Mouse (Mus musculus): ENCODE results near the gene Nin. TPM values are rescaled to one million over a fixed set of nuclear protein-coding genes. Genes with fewer than 3 reads are reported as not detected.

Gene Nin
- total and polyA plus RNA-seq, 2 experiments: 1.1 to 2.1 TPM

- H3K36me3 ChIP-seq (ENCODE audit: control insufficient read depth, insufficient read depth, low read length): no peaks in the 10 kb centered on the region
- H3K4me3 ChIP-seq (ENCODE audit: insufficient read depth, low read depth, low read length): no peak overlapping the region
- H3K4me1 ChIP-seq (ENCODE audit: control insufficient read depth, insufficient read depth, low read length): no peaks in the 10 kb centered on the region
- H3K27ac ChIP-seq (replicated peaks; ENCODE audit: insufficient read depth, low read depth, low read length): no peak overlapping the region
- WGBS: 84% methylated on average over 20 of the region's 20 CpGs
- no peak overlapping the region for H3K9ac ChIP-seq (ENCODE audit: low read depth, low read length)
- DNase-seq (ENCODE audit: extremely low read depth, low read depth, low spot score): no peak
- H3K27me3 ChIP-seq (ENCODE audit: control insufficient read depth, insufficient read depth, low read length): no peaks in the 10 kb centered on the region
- TF ChIP-seq CTCF (IDR thresholded peaks at IDR 0.05; ENCODE audit: low read depth, low read length) (no peak), POLR2A (IDR thresholded peaks at IDR 0.05; ENCODE audit: extremely low read depth, insufficient read depth, low read length) (no peak)
- H3K79me2 ChIP-seq (ENCODE audit: control insufficient read depth, insufficient read depth, low read length): no peaks in the 10 kb centered on the region
These were observed 21.2 kb upstream of the Nin start for GRCm38 (mm10) chr12:70134627-70135235.

- Histone ChIP-seq H3K4me3 (ENCODE audit: insufficient read depth, low read depth, low read length) (no peak overlapping the region), H3K9ac (ENCODE audit: low read depth, low read length) (no peak overlapping the region), H3K4me1 (ENCODE audit: control insufficient read depth, insufficient read depth, low read length) (no peaks in the 10 kb centered on the region; the same call in 1 of the 2 replicates), H3K36me3 (ENCODE audit: control insufficient read depth, insufficient read depth, low read length) (no peaks in the 10 kb centered on the region), H3K27me3 (ENCODE audit: control insufficient read depth, insufficient read depth, low read length) (no peaks in the 10 kb centered on the region), H3K27ac (replicated peaks; ENCODE audit: insufficient read depth, low read depth, low read length) (no peak overlapping the region), H3K79me2 (ENCODE audit: control insufficient read depth, insufficient read depth, low read length) (no peaks in the 10 kb centered on the region)
- no peak for DNase-seq (ENCODE audit: extremely low read depth, low read depth, low spot score)
- WGBS: 69% methylated on average over 20 of the region's 20 CpGs
- TF ChIP-seq POLR2A (IDR thresholded peaks at IDR 0.05; ENCODE audit: extremely low read depth, insufficient read depth, low read length) (no peak), CTCF (IDR thresholded peaks at IDR 0.05; ENCODE audit: low read depth, low read length) (no peak)
These were observed 17.6 kb upstream of the Nin start for GRCm38 (mm10) chr12:70131042-70131675.

DNA sequence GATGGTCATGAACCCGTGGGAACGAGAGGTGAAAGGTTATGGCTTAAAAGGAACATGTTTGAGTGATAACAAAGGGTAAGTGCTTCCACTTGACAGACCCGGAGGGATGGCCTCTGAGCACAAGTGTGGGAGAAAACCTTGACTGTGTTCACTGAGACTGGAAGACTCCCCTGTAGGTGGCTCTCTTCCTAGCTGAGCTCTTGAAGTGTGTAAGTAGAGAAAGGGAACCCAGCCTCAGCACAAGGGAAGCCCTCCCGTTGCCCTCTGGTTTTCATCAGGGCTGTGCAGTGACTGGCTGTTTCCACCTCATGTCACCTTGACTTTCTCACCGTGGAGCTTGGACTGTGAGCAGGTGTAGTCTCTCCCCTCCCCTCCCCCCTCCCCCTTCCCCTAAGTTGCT lies 15.6 kb upstream of the Nin start:
- TF ChIP-seq POLR2A (IDR thresholded peaks at IDR 0.05; ENCODE audit: extremely low read depth, insufficient read depth, low read length): no peak
- no peak for TF ChIP-seq CTCF (IDR thresholded peaks at IDR 0.05; ENCODE audit: low read depth, low read length)
- Histone ChIP-seq H3K27ac (replicated peaks; ENCODE audit: insufficient read depth, low read depth, low read length) (no peak overlapping the region), H3K79me2 (ENCODE audit: control insufficient read depth, insufficient read depth, low read length) (no peaks in the 10 kb centered on the region), H3K36me3 (ENCODE audit: control insufficient read depth, insufficient read depth, low read length) (no peaks in the 10 kb centered on the region), H3K9ac (ENCODE audit: low read depth, low read length) (no peak overlapping the region), H3K4me3 (ENCODE audit: insufficient read depth, low read depth, low read length) (no peak overlapping the region), H3K4me1 (ENCODE audit: control insufficient read depth, insufficient read depth, low read length) (no peaks in the 10 kb centered on the region; the same call in 1 of the 2 replicates), H3K27me3 (ENCODE audit: control insufficient read depth, insufficient read depth, low read length) (peaks cover 4% of the 10 kb centered on the region; the same call in 1 of the 2 replicates)
- 40% methylated on average over 5 of the region's 5 CpGs for WGBS
- DNase-seq (ENCODE audit: extremely low read depth, low read depth, low spot score): no peak

GRCm38 (mm10) chr12:70126626-70127025 lies 13.1 kb upstream of the Nin start:
- H3K4me3 ChIP-seq (ENCODE audit: insufficient read depth, low read depth, low read length): no peak overlapping the region
- no peak overlapping the region for H3K9ac ChIP-seq (ENCODE audit: low read depth, low read length)
- H3K27me3 ChIP-seq (ENCODE audit: control insufficient read depth, insufficient read depth, low read length): peaks cover 4% of the 10 kb centered on the region; the same call in 1 of the 2 replicates
- DNase-seq (ENCODE audit: extremely low read depth, low read depth, low spot score): no peak
- no peak for TF ChIP-seq POLR2A (IDR thresholded peaks at IDR 0.05; ENCODE audit: extremely low read depth, insufficient read depth, low read length)
- TF ChIP-seq CTCF (IDR thresholded peaks at IDR 0.05; ENCODE audit: low read depth, low read length): no peak
- no peaks in the 10 kb centered on the region for H3K79me2 ChIP-seq (ENCODE audit: control insufficient read depth, insufficient read depth, low read length)
- H3K36me3 ChIP-seq (ENCODE audit: control insufficient read depth, insufficient read depth, low read length): no peaks in the 10 kb centered on the region
- 67% methylated on average over 4 of the region's 4 CpGs for WGBS
- H3K27ac ChIP-seq (replicated peaks; ENCODE audit: insufficient read depth, low read depth, low read length): no peak overlapping the region
- H3K4me1 ChIP-seq (ENCODE audit: control insufficient read depth, insufficient read depth, low read length): no peaks in the 10 kb centered on the region; the same call in 1 of the 2 replicates

DNA sequence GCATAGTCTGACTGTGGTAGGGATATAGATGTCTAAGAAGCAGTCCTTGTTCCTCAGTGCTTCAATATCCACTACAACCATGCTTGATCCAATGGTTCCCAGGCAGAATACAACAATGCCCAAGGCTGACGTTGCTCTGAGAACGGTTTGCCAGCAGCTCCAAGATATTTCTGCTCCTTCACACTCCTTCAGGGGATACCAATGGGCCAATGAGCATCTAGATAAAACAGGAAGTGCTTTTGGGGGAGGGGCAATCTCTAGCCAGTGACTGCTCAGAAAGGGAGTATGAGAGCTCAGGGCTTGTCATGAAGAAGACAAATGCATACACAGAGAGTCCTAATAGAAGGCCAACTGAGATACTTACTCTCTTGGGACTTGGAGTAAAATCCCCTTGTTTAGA lies 6.0 kb upstream of the Nin start:
- H3K4me3 ChIP-seq (ENCODE audit: insufficient read depth, low read depth, low read length): no peak overlapping the region
- no peaks in the 10 kb centered on the region for H3K79me2 ChIP-seq (ENCODE audit: control insufficient read depth, insufficient read depth, low read length)
- H3K9ac ChIP-seq (ENCODE audit: low read depth, low read length): no peak overlapping the region
- WGBS: 67% methylated on average over 2 of the region's 2 CpGs
- DNase-seq (ENCODE audit: extremely low read depth, low read depth, low spot score): no peak
- H3K27me3 ChIP-seq (ENCODE audit: control insufficient read depth, insufficient read depth, low read length): no peaks in the 10 kb centered on the region
- no peaks in the 10 kb centered on the region for H3K4me1 ChIP-seq (ENCODE audit: control insufficient read depth, insufficient read depth, low read length)
- no peaks in the 10 kb centered on the region for H3K36me3 ChIP-seq (ENCODE audit: control insufficient read depth, insufficient read depth, low read length)
- H3K27ac ChIP-seq (replicated peaks; ENCODE audit: insufficient read depth, low read depth, low read length): no peak overlapping the region
- TF ChIP-seq POLR2A (IDR thresholded peaks at IDR 0.05; ENCODE audit: extremely low read depth, insufficient read depth, low read length): no peak
- TF ChIP-seq CTCF (IDR thresholded peaks at IDR 0.05; ENCODE audit: low read depth, low read length): no peak
